In the genomic region with DNA sequence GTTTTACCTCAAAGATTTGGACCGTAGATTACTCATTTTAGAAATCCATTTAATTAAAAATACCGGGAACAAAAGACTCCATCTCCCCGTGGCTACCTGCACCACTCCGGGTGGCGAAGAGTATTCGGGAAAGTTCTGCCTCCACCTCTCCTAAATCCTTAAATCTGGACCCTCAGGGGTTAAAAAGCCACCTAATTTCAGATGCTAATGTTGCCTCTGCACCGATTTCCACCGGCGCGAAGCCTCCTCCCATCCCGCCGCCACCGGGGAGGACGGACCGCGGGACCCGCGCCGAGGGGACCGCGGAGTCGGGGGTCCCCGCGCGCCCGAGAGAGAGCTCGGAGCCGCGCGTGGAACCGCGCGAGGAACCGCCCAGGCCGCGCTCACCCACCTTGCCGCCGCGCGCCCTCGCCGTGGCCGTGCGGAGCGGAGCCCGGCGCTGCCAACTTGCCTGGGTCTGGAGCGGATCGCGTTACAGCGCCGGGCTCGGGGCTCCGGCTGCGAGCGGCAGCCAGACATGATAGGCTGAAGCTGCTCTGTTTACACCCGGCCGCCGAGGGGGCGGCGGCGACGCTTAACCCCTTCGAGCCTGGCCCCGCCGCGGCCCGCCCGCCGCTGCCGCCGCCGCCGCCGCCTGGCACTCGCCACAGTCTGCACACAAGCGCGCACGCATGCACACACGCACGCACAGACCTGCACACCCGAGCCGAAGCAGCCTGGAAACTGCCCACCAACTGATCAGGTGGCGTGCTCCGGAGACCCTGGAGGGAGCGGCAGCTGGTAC, we compare ENCODE assay signal across 8 mouse cellular contexts.
DNase-seq lines count a peak whose midpoint lies in the region; ATAC-seq lines count a peak whose summit lies in the region.

No protein-coding gene starts in this region.

- H3K4me3 ChIP-seq in hindbrain, embryonic 12.5 days: peak overlapping the region; percentile 82

- H3K36me3 ChIP-seq in hindbrain, embryonic 12.5 days: no peaks in the 10 kb centered on the region

- peaks cover 9% of the 10 kb centered on the region; the same call in 1 of the 2 replicates for H3K4me1 ChIP-seq in hindbrain, embryonic 12.5 days

- ATAC-seq in hindbrain, embryonic 12.5 days (ENCODE audit: low FRiP score): peak; percentile 94

- H3K27ac ChIP-seq in hindbrain, embryonic 12.5 days: peak overlapping the region; percentile 99

- no peaks in the 10 kb centered on the region for H3K9me3 ChIP-seq in hindbrain, embryonic 12.5 days (replicated peaks)

- under 1% methylated on average over 78 of the region's 86 CpGs for WGBS in hindbrain, embryonic 12.5 days

- no peaks in the 10 kb centered on the region for H3K27me3 ChIP-seq in hindbrain, embryonic 12.5 days

- H3K4me2 ChIP-seq in hindbrain, embryonic 12.5 days (replicated peaks): peak overlapping the region; percentile 80

- DNase-seq in R1 (ENCODE audit: low read depth, low spot score): peak; percentile 87
- peak; percentile 76 to 82 for DNase-seq in cerebellum, postnatal 14 days
- DNase-seq in frontal cortex, postnatal 25 days (ENCODE audit: low spot score in 2 of 2): peak; percentile 45 to 59
- DNase-seq in layer of hippocampus, postnatal 36 days: peak; percentile 69 to 73
- DNase-seq in lung, postnatal 4 days: peak; percentile 50 to 77
- DNase-seq in right cerebral cortex, postnatal 25 days: peak; percentile 83
- no peak for DNase-seq in spleen, postnatal 36 days (ENCODE audit: low spot score in 2 of 2)

- peak overlapping the region; percentile 84 for H3K9ac ChIP-seq in hindbrain, embryonic 12.5 days

Comparison
In these comparisons a context has a peak if more than half of its experiments do, and no peak if none do; other contexts are left out.
1. DNase-seq: peak in R1 (single experiment), cerebellum, postnatal 14 days (2 of 2), frontal cortex, postnatal 25 days (2 of 2), layer of hippocampus, postnatal 36 days (2 of 2), lung, postnatal 4 days (2 of 2) and right cerebral cortex, postnatal 25 days (single experiment); none in spleen, postnatal 36 days (0 of 2).